Mouse (Mus musculus) heart, embryonic 13.5 days (tissue): ENCODE measurements around the gene Prdm16. TPM values are rescaled to one million over a fixed set of nuclear protein-coding genes. Genes with fewer than 3 reads are reported as not detected.

Experiments used
- ATAC-seq: fragments of 200-750 bp; cut with Nextera tagmentation; 2 replicates; pipeline ENCODE4 v1.8.0; 2017; ENCODE audit warnings: moderate TSS enrichment; ENCODE audit not compliant: insufficient number of reproducible peaks, low FRiP score, low TSS enrichment; ENCODE audit errors: extremely low read depth
- H3K27ac ChIP-seq: fragments of 300-500 bp; sonication (generic); replicated peaks from 2 replicates; pipeline ENCODE4 v1.5.1; 2015; ENCODE audit warnings: moderate library complexity, mild to moderate bottlenecking, inconsistent platforms
- H3K27me3 ChIP-seq: fragments of 300-500 bp; sonication (generic); replicated peaks from 2 replicates; pipeline ENCODE4 v1.6.1; 2015; ENCODE audit warnings: mild to moderate bottlenecking, inconsistent platforms
- H3K36me3 ChIP-seq: fragments of 300-500 bp; sonication (generic); 2 replicates; pipeline ENCODE4 v1.6.1; 2015; ENCODE audit warnings: mild to moderate bottlenecking, inconsistent platforms
- H3K4me1 ChIP-seq: fragments of 300-500 bp; sonication (generic); 2 replicates; pipeline ENCODE4 v1.6.1; 2015; ENCODE audit warnings: inconsistent platforms
- H3K4me2 ChIP-seq: fragments of 300-500 bp; sonication (generic); 2 replicates; pipeline ENCODE4 v1.6.1; 2015; ENCODE audit warnings: inconsistent platforms, mild to moderate bottlenecking, moderate library complexity
- H3K4me3 ChIP-seq: fragments of 300-500 bp; sonication (generic); 2 replicates; pipeline ENCODE4 v1.5.1; 2015; ENCODE audit warnings: moderate library complexity, mild to moderate bottlenecking, inconsistent platforms
- H3K9ac ChIP-seq: fragments of 300-500 bp; sonication (generic); 2 replicates; pipeline ENCODE4 v1.6.1; 2015; ENCODE audit warnings: inconsistent platforms, mild to moderate bottlenecking, moderate library complexity
- H3K9me3 ChIP-seq: fragments of 300-500 bp; sonication (generic); 2 replicates; pipeline ENCODE4 v1.6.1; 2016; ENCODE audit warnings: inconsistent platforms
- WGBS: fragments of 180-500 bp; shearing (Covaris S2); methylation state at CpG from one replicate; pipeline ENCODE4 v1.1.7; 2015; ENCODE audit warnings: mixed read lengths; 5-methylcytosine and 5-hydroxymethylcytosine counted together
- polyA plus RNA-seq: library from polyadenylated mRNA; unstranded; fragments of >200 nt; fragmentation: Nextera tagmentation; extraction: Ambion mirVana; gene quantifications from 2 replicates; pipeline ENCODE4 v1.2.1, GENCODE M21; 2015

Gene Prdm16
- polyA plus RNA-seq, 1 experiment from 2014 or later, result 15.3 TPM

- no peak for ATAC-seq
- H3K4me3 ChIP-seq, result no peak overlapping the region
- no peaks in the 10 kb centered on the region for H3K27me3 ChIP-seq
- H3K9me3 ChIP-seq, result no peaks in the 10 kb centered on the region
- 46% methylated on average over 4 of the region's 4 CpGs for WGBS
- peaks cover 74% of the 10 kb centered on the region for H3K4me1 ChIP-seq
- H3K4me2 ChIP-seq, result no peak overlapping the region
- H3K36me3 ChIP-seq, result no peaks in the 10 kb centered on the region
- H3K27ac ChIP-seq, result no peak overlapping the region
- H3K9ac ChIP-seq, result no peak overlapping the region
These were observed 105.3 kb downstream of the Prdm16 start for GRCm38 (mm10) chr4:154531368-154531767.

GRCm38 (mm10) chr4:154530336-154530735 is 106.3 kb downstream of the Prdm16 start:
- no peak for ATAC-seq

GRCm38 (mm10) chr4:154527506-154527905 is 109.2 kb downstream of the Prdm16 start:
- Histone ChIP-seq H3K9me3 (no peaks in the 10 kb centered on the region), H3K4me2 (no peak overlapping the region), H3K4me3 (no peak overlapping the region), H3K27ac (peak overlapping the region; percentile 82), H3K36me3 (no peaks in the 10 kb centered on the region), H3K4me1 (peaks cover 73% of the 10 kb centered on the region), H3K9ac (peak overlapping the region; percentile 61), H3K27me3 (no peaks in the 10 kb centered on the region)
- ATAC-seq, result peak; percentile 33; the same call in 1 of the 2 replicates
- 28% methylated on average over 9 of the region's 9 CpGs for WGBS

More at GRCm38 (mm10) chr4:154530336-154530735, 106.3 kb downstream of the Prdm16 start:
- H3K9ac ChIP-seq, result no peak overlapping the region
- WGBS, result 55% methylated on average over 7 of the region's 7 CpGs
- no peak overlapping the region for H3K27ac ChIP-seq
- H3K4me3 ChIP-seq, result no peak overlapping the region
- no peaks in the 10 kb centered on the region for H3K36me3 ChIP-seq
- no peak overlapping the region for H3K4me2 ChIP-seq
- H3K4me1 ChIP-seq, result peaks cover 67% of the 10 kb centered on the region
- no peaks in the 10 kb centered on the region for H3K9me3 ChIP-seq
- H3K27me3 ChIP-seq, result no peaks in the 10 kb centered on the region

GRCm38 (mm10) chr4:154526351-154526786 is 110.3 kb downstream of the Prdm16 start:
- no peak overlapping the region for H3K4me2 ChIP-seq
- WGBS, result 75% methylated on average over 6 of the region's 6 CpGs
- H3K36me3 ChIP-seq, result no peaks in the 10 kb centered on the region
- H3K27ac ChIP-seq, result no peak overlapping the region
- H3K4me1 ChIP-seq, result peaks cover 76% of the 10 kb centered on the region
- H3K9ac ChIP-seq, result no peak overlapping the region
- no peak overlapping the region for H3K4me3 ChIP-seq
- H3K27me3 ChIP-seq, result no peaks in the 10 kb centered on the region
- ATAC-seq, result no peak
- H3K9me3 ChIP-seq, result no peaks in the 10 kb centered on the region

- 61% methylated on average over 17 of the region's 17 CpGs for WGBS
- Histone ChIP-seq H3K9me3 (no peaks in the 10 kb centered on the region), H3K36me3 (no peaks in the 10 kb centered on the region), H3K4me2 (no peak overlapping the region), H3K4me1 (peaks cover 78% of the 10 kb centered on the region), H3K4me3 (no peak overlapping the region), H3K27ac (no peak overlapping the region; the same call in 1 of the 2 replicates), H3K27me3 (peaks cover 4% of the 10 kb centered on the region; the same call in 1 of the 2 replicates), H3K9ac (no peak overlapping the region)
- no peak for ATAC-seq
These were observed 112.8 kb downstream of the Prdm16 start for GRCm38 (mm10) chr4:154523898-154524297.

GRCm38 (mm10) chr4:154521881-154522676 is 114.6 kb downstream of the Prdm16 start:
- Histone ChIP-seq H3K27me3 (peaks cover 4% of the 10 kb centered on the region; the same call in 1 of the 2 replicates), H3K4me1 (peaks cover 75% of the 10 kb centered on the region), H3K9me3 (no peaks in the 10 kb centered on the region), H3K4me2 (no peak overlapping the region), H3K36me3 (no peaks in the 10 kb centered on the region), H3K27ac (peak overlapping the region; percentile 46; the same call in 1 of the 2 replicates), H3K4me3 (no peak overlapping the region), H3K9ac (no peak overlapping the region)
- no peak for ATAC-seq
- 63% methylated on average over 7 of the region's 7 CpGs for WGBS

GRCm38 (mm10) chr4:154519470-154520037 is 117.1 kb downstream of the Prdm16 start:
- Histone ChIP-seq H3K27ac (peak overlapping the region; percentile 78), H3K4me3 (no peak overlapping the region), H3K36me3 (no peaks in the 10 kb centered on the region), H3K9ac (peak overlapping the region; percentile 71), H3K27me3 (peaks cover 21% of the 10 kb centered on the region), H3K4me2 (peak overlapping the region; percentile 5; the same call in 1 of the 2 replicates), H3K4me1 (peaks cover 85% of the 10 kb centered on the region), H3K9me3 (no peaks in the 10 kb centered on the region)
- 39% methylated on average over 16 of the region's 16 CpGs for WGBS
- ATAC-seq, result no peak; the same call in 1 of the 2 replicates

- Histone ChIP-seq H3K36me3 (no peaks in the 10 kb centered on the region), H3K4me2 (no peak overlapping the region), H3K9me3 (no peaks in the 10 kb centered on the region), H3K4me3 (no peak overlapping the region), H3K27me3 (peaks cover 28% of the 10 kb centered on the region), H3K4me1 (peaks cover 81% of the 10 kb centered on the region), H3K27ac (peak overlapping the region; percentile 78; the same call in 1 of the 2 replicates), H3K9ac (peak overlapping the region; percentile 20; the same call in 1 of the 2 replicates)
- ATAC-seq, result no peak; the same call in 1 of the 2 replicates
- WGBS, result 57% methylated on average over 7 of the region's 7 CpGs
These were observed 118.7 kb downstream of the Prdm16 start for GRCm38 (mm10) chr4:154517991-154518390.

- no peak for ATAC-seq
- Histone ChIP-seq H3K9me3 (no peaks in the 10 kb centered on the region), H3K4me2 (no peak overlapping the region), H3K4me3 (no peak overlapping the region), H3K36me3 (no peaks in the 10 kb centered on the region), H3K27ac (peak overlapping the region; percentile 85), H3K27me3 (peaks cover 28% of the 10 kb centered on the region), H3K9ac (peak overlapping the region; percentile 63), H3K4me1 (peaks cover 82% of the 10 kb centered on the region)
- WGBS, result 16% methylated on average over 8 of the region's 8 CpGs
These were observed 120.2 kb downstream of the Prdm16 start for GRCm38 (mm10) chr4:154516470-154516869.

GRCm38 (mm10) chr4:154513664-154514063 is 123.0 kb downstream of the Prdm16 start:
- ATAC-seq, result no peak
- no peak overlapping the region for H3K27ac ChIP-seq
- no peak overlapping the region for H3K9ac ChIP-seq
- H3K4me3 ChIP-seq, result no peak overlapping the region
- no peaks in the 10 kb centered on the region for H3K9me3 ChIP-seq
- H3K27me3 ChIP-seq, result peaks cover 36% of the 10 kb centered on the region
- 45% methylated on average over 2 of the region's 2 CpGs for WGBS
- H3K36me3 ChIP-seq, result no peaks in the 10 kb centered on the region
- peaks cover 78% of the 10 kb centered on the region for H3K4me1 ChIP-seq
- H3K4me2 ChIP-seq, result no peak overlapping the region

- Histone ChIP-seq H3K9ac (peak overlapping the region; percentile 33; the same call in 1 of the 2 replicates), H3K4me2 (no peak overlapping the region), H3K9me3 (no peaks in the 10 kb centered on the region), H3K27me3 (peaks cover 36% of the 10 kb centered on the region), H3K36me3 (no peaks in the 10 kb centered on the region), H3K4me3 (no peak overlapping the region), H3K4me1 (peaks cover 77% of the 10 kb centered on the region), H3K27ac (no peak overlapping the region)
- ATAC-seq, result no peak
- WGBS, result 71% methylated on average over 15 of the region's 15 CpGs
These were observed 124.1 kb downstream of the Prdm16 start for GRCm38 (mm10) chr4:154512518-154513090.
